Mouse (Mus musculus): ENCODE results near the gene 2310034G01Rik. TPM values are rescaled to one million over a fixed set of nuclear protein-coding genes. Genes with fewer than 3 reads are reported as not detected.

2310034G01Rik gene
- polyA plus RNA-seq, 1 experiment from 2014 or later: 2.3 TPM

GRCm38 (mm10) chr19:46304216-46304841 is 45.8 kb downstream of the 2310034G01Rik start, which contains the start of gene Nfkb2:
TSS of gene Nfkb2 (plus strand) at chr19:46304320.
- ATAC-seq (ENCODE audit: insufficient number of reproducible peaks, insufficient read depth, low FRiP score, low TSS enrichment, low read depth): peak; percentile 80
- Histone ChIP-seq H3K9me3 (no peaks in the 10 kb centered on the region), H3K36me3 (peaks cover 5% of the 10 kb centered on the region; the same call in 1 of the 2 replicates), H3K4me3 (replicated peaks) (peak within 1 kb of the TSS; percentile 65), H3K27ac (peak within 1 kb of the TSS; percentile 72), H3K27me3 (peaks cover 36% of the 10 kb centered on the region), H3K4me1 (replicated peaks) (peaks cover 19% of the 10 kb centered on the region), H3K4me2 (peak within 1 kb of the TSS; percentile 86), H3K9ac (replicated peaks) (peak within 1 kb of the TSS; percentile 66)
- under 1% methylated on average over 39 of the region's 39 CpGs for WGBS

GRCm38 (mm10) chr19:46303251-46304215 is 46.6 kb downstream of the 2310034G01Rik start:
- H3K27ac ChIP-seq: no peak overlapping the region
- peaks cover 32% of the 10 kb centered on the region for H3K27me3 ChIP-seq
- no peaks in the 10 kb centered on the region for H3K9me3 ChIP-seq
- ATAC-seq (ENCODE audit: insufficient number of reproducible peaks, insufficient read depth, low FRiP score, low TSS enrichment, low read depth): no peak
- H3K4me1 ChIP-seq (replicated peaks): peaks cover 14% of the 10 kb centered on the region
- WGBS: 53% methylated on average over 18 of the region's 18 CpGs
- peak overlapping the region; percentile 65 for H3K4me3 ChIP-seq (replicated peaks)
- peak overlapping the region; percentile 86 for H3K4me2 ChIP-seq
- H3K9ac ChIP-seq (replicated peaks): no peak overlapping the region
- H3K36me3 ChIP-seq: peaks cover 5% of the 10 kb centered on the region; the same call in 1 of the 2 replicates

GRCm38 (mm10) chr19:46302551-46302950 is 47.6 kb downstream of the 2310034G01Rik start:
- H3K9ac ChIP-seq (replicated peaks): no peak overlapping the region
- no peaks in the 10 kb centered on the region for H3K9me3 ChIP-seq
- H3K4me2 ChIP-seq: no peak overlapping the region
- no peak overlapping the region for H3K4me3 ChIP-seq (replicated peaks)
- H3K4me1 ChIP-seq (replicated peaks): peaks cover 13% of the 10 kb centered on the region
- ATAC-seq (ENCODE audit: insufficient number of reproducible peaks, insufficient read depth, low FRiP score, low TSS enrichment, low read depth): no peak
- H3K27ac ChIP-seq: no peak overlapping the region
- H3K27me3 ChIP-seq: peaks cover 22% of the 10 kb centered on the region
- H3K36me3 ChIP-seq: peaks cover 3% of the 10 kb centered on the region; the same call in 1 of the 2 replicates
- 85% methylated on average over 4 of the region's 4 CpGs for WGBS

- Histone ChIP-seq H3K27me3 (0 out of 2 replicates have a peak, but pooled peaks cover 5% of the 10 kb centered on the region), H3K9ac (replicated peaks) (no peak overlapping the region), H3K4me2 (no peak overlapping the region), H3K36me3 (no peaks in the 10 kb centered on the region), H3K4me1 (replicated peaks) (peaks cover 6% of the 10 kb centered on the region), H3K4me3 (replicated peaks) (no peak overlapping the region), H3K27ac (no peak overlapping the region), H3K9me3 (no peaks in the 10 kb centered on the region)
- WGBS: 41% methylated on average over 8 of the region's 8 CpGs
- ATAC-seq (ENCODE audit: insufficient number of reproducible peaks, insufficient read depth, low FRiP score, low TSS enrichment, low read depth): no peak
Measured at GRCm38 (mm10) chr19:46300294-46301045, 49.6 kb downstream of the 2310034G01Rik start.

MicroRNAs encoded within 50 kb of the gene (microRNA counts, 519-probe panel; counts per million panel counts)
- microRNA mmu-miR-146b: not detected

Small RNAs within 50 kb of the gene (microRNA-seq; reads per million reads assigned to microRNA genes)
- not detected for gene Mir146b

Other genes starting within 250 kb of the 2310034G01Rik start
- 0.40 and 0.53 TPM in 2 replicates for gene Elovl3, start 218.4 kb downstream of the 2310034G01Rik start, polyA plus RNA-seq (2016; fragmentation: Nextera tagmentation; extraction: Ambion mirVana)
- 8.7 and 9.5 TPM in 2 replicates for gene Pitx3, start 202.0 kb downstream of the 2310034G01Rik start, polyA plus RNA-seq (2016; fragmentation: Nextera tagmentation; extraction: Ambion mirVana)
- gene Gbf1, start 197.8 kb downstream of the 2310034G01Rik start, polyA plus RNA-seq (2016; fragmentation: Nextera tagmentation; extraction: Ambion mirVana): 57.4 and 63.0 TPM in 2 replicates
- gene Nfkb2, start 46.0 kb downstream of the 2310034G01Rik start, polyA plus RNA-seq (2016; fragmentation: Nextera tagmentation; extraction: Ambion mirVana): 8.5 and 9.5 TPM in 2 replicates
- gene Psd, start 23.1 kb downstream of the 2310034G01Rik start, polyA plus RNA-seq (2016; fragmentation: Nextera tagmentation; extraction: Ambion mirVana): 2.8 and 3.0 TPM in 2 replicates
- 14.3 and 14.4 TPM in 2 replicates for gene Fbxl15, start 22.1 kb downstream of the 2310034G01Rik start, polyA plus RNA-seq (2016; fragmentation: Nextera tagmentation; extraction: Ambion mirVana)
- 165 and 176 TPM in 2 replicates for gene Cuedc2, start 11.6 kb downstream of the 2310034G01Rik start, polyA plus RNA-seq (2016; fragmentation: Nextera tagmentation; extraction: Ambion mirVana)
- 3.8 and 4.4 TPM in 2 replicates for gene Mfsd13a, start 9.2 kb downstream of the 2310034G01Rik start, polyA plus RNA-seq (2016; fragmentation: Nextera tagmentation; extraction: Ambion mirVana)
- gene Actr1a, start 45.4 kb upstream of the 2310034G01Rik start, polyA plus RNA-seq (2016; fragmentation: Nextera tagmentation; extraction: Ambion mirVana): 145 and 147 TPM in 2 replicates
- 44.4 and 45.2 TPM in 2 replicates for gene Sufu, start 46.6 kb upstream of the 2310034G01Rik start, polyA plus RNA-seq (2016; fragmentation: Nextera tagmentation; extraction: Ambion mirVana)
- 17.3 and 21.5 TPM in 2 replicates for gene Trim8, start 151.4 kb upstream of the 2310034G01Rik start, polyA plus RNA-seq (2016; fragmentation: Nextera tagmentation; extraction: Ambion mirVana)
- gene Arl3, start 222.9 kb upstream of the 2310034G01Rik start, polyA plus RNA-seq (2016; fragmentation: Nextera tagmentation; extraction: Ambion mirVana): 167 and 173 TPM in 2 replicates
- gene Sfxn2, start 223.1 kb upstream of the 2310034G01Rik start, polyA plus RNA-seq (2016; fragmentation: Nextera tagmentation; extraction: Ambion mirVana): 18.3 and 25.2 TPM in 2 replicates
- gene Wbp1l, start 248.8 kb upstream of the 2310034G01Rik start, polyA plus RNA-seq (2016; fragmentation: Nextera tagmentation; extraction: Ambion mirVana): 48.3 and 48.6 TPM in 2 replicates

Measured in limb, embryonic 12.5 days (tissue).